Mouse (Mus musculus) spleen, postnatal 10 days (tissue): ENCODE data around the gene 1700113H08Rik.

Experiments used
- DNase-seq, 2 experiments: peaks; one replicate each; pipeline ENCODE4 v3.0.0; 2021 to 2022; ENCODE audit warnings: low spot score in 2 of 2

1700113H08Rik gene

DNA sequence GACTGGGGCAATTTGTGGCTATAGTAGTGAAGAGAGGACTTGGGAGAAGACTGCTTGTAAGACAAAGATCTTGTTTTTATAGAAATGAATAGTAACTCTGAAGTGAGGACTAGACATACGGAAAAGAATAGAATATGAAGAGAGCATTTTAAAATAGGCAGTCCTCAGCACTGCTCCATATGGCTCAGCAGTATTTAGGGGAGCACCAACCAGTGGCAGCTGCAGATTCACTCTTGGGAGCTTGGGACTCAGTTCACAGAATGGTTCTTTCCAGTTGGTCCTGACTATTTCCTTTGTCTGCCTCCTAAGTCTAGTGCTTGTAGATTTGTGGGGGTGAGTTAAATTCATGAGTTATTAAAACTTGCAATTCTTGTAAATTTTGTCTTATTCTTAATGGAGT is 151.6 kb downstream of the 1700113H08Rik start:
- no peak for DNase-seq

DNA sequence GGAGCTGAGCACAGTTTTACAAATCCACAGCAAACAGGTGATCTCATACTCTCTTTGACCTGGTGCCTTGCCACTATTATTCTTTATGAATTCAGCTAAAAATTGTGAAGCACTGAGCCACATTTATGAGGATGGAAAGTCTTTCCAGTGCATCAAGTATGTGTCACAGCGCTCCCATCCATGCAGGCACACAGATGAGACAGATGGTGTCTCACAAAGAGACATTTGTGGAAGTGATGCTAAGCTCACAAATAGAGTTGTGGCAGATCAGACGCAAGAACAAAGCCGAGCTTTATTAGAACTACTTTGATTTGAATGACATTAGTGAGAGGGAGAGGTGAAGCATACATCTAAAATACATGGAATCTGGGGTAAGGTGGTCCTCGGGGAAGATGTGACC is 153.2 kb downstream of the 1700113H08Rik start:
- no peak for DNase-seq

DNA sequence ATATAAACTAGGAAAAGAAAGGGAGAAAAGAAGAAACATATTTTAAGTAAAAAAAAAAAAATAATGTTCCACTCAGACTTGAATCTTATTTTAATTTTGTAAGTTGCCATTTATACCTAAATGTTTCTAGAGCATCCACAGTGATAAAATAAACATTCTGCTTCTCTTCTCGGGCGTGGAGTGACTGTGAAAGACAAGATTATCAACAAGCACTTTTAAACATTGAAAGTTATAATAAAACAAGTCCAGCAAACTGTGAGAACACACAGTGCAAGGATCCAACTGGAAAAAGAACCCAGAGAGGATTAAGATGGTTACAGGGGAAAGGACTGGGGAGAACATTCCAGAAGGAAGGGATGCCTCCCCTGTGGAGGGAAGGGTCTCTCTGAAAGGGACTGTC is 155.0 kb downstream of the 1700113H08Rik start:
- no peak for DNase-seq

DNA sequence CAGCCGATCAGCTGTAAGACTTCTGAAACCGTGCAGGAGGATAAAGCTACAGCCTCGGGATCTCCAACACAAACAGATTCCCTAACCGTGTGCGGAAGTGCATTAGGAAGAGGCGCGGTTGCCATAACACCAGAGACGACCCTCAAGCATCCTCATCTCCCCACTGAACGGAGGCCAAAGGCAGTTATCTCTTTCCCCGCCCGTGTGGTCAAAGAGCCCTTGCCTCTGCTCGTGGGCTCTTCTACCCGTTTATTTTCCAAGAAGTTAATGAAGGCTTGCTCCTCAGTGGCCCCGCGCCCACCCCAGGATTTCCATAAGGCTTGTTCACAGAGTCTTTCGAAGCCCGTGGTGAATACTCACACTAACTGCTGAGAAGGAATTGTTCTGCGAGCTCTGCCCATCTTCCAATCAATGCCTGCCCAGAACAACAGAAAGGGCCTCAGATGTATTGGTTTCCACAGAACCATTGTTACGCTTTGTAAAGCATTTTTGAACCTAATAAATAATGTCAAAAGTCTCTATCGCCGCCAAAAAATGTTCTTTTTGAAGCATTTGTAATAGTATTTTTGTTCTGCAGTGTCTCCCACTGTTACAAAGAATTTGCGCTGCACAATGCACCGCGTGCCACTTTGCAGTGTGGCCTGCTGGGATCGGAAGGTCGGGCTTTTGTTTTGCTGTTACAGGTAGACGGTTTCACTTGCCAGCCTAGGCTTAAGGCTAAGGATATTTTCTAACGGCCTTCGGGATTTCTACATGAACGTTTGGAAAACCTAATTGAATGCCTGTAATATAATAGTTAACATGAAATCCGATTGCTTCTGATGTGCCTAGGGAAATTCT is 172.4 kb downstream of the 1700113H08Rik start:
- no peak for DNase-seq

DNA sequence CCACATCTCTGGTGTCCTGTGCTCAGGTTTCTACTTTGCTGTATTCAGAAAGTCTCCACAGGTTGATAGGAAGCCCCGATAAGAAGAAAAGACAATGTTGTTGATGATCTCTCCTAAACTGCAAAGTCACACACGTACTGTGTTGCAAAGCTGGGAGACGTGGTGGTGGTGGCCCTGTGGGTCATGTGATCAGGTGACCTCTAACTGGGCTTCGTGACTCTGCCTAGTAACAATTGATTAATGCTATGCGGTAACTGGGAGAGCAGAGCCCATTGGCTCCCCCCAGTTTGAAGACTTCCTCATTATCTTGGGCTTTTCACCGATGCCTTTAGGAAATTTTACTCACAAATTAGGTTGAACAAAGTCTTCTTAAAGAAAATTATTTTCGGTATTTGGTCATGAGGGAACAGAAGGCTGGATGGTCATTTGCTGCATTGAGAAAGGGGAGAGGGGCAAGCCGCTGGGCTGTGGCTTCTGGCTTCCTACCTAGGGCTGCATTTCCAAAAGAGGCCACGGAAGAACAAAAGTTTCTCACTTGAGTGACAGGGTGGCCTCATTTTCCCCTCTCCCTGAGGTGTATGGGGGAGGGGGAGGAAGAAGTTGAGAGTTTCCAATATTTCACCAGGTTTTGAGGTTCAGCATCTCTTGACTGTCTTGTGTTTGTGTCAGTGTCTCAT is 181.6 kb downstream of the 1700113H08Rik start:
- DNase-seq, result no peak

DNA sequence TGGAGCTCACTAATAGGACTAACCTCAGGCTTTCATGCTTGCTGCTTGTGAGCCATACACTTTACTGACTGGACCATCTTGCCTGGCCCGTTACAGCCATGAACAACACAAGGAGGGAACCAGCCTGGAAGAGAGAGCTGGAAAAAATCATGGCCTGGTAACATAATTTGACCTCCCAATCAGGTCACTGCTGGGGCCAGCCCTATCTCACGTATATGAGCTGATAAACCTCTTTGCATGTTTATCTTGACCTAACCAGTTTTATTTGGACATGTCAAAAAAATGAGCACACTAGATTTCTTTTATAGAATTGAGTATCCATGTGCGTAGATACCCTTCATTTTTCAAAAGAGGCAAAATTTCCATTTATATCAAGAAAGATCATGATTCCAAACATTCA is 213.9 kb downstream of the 1700113H08Rik start:
- DNase-seq, result no peak

DNA sequence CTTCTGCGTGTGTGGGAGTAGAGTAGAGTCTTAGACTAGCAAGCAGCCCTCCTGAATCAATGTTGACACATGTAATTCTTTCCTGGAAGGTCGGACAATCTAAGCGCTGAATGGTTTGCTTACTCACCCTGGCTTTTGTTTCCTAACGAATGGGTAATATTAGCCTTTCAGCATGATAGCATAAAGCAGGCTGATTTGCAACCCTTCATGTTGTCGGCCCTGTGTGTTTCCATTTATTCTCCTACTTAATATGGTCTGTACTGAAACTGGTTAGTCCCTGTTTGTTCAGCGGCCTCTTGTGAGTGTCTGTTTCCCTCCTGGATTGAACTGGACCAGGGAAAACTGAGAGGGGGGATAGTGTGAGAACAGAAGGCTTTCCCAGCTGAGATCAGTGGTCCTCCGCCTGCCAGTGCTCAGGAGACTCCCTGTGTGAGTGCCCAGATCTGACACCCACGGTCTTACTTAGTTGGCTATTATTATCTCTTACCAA is 214.3 kb downstream of the 1700113H08Rik start:
- no peak for DNase-seq

DNA sequence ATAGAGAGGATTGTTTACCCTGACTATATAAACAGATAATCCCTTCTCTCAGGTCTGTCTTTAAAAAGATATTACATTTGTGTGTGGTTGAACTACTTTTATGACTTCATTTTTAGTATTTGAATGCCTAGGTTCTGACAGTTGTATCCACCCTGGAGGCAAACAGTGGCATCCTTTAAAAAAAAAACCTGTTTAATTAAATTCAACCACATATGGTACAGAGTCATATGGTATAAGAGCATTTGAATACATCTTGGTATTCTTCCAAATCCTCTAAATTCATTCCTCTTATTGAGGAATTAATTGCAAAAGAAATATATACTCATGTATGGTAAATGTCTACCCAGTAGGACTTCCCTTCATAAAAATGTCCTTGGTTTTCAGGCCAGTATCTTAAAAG is 217.2 kb downstream of the 1700113H08Rik start:
- no peak for DNase-seq
